Mouse (Mus musculus): ENCODE data around the gene Nub1.

DNA sequence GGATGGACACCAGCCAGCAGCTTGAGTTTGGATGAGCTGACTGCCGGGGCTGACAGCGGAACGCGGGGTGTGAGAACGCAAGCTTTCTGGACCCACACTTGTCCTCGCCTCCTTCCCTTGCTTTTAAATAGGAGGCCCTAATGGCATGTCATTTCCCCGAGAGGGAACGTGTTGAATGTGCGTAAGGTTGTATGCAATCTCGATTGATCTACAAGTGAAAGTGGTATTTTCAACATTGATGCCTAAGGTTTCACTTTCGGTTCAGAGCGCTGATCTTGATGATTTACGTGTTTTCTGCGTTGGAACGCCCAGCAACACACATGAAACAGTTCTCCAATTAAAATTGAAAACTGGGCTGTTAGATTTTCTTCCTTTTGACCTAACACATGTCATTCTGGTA, 844 bp downstream of the Nub1 start:
- TF ChIP-seq CTCF (IDR thresholded peaks at IDR 0.05; ENCODE audit: low read depth, low read length) (no peak), POLR2A (IDR thresholded peaks at IDR 0.05; ENCODE audit: borderline replicate concordance, low read depth, low read length) (no peak)
